Mouse (Mus musculus) CH12.LX (cell line): ENCODE measurements around the gene Tlcd1. TPM values are rescaled to one million over a fixed set of nuclear protein-coding genes. Genes with fewer than 3 reads are reported as not detected.

ENCODE experiments used
- DNase-seq: peaks from one replicate; pipeline ENCODE4 v3.0.0-alpha.2; 2013; ENCODE audit errors: extremely low read depth
- H3K27ac ChIP-seq: 2 replicates; pipeline ENCODE4 v1.5.1; 2012; ENCODE audit warnings: low read depth, mild to moderate bottlenecking, control low read depth, moderate library complexity; ENCODE audit not compliant: insufficient read depth
- H3K27me3 ChIP-seq: replicated peaks from 2 replicates; pipeline ENCODE3; 2012; ENCODE audit warnings: inconsistent platforms
- H3K36me3 ChIP-seq, 2 experiments: replicated peaks in 1 of 2; 2 replicates each; pipeline versions ENCODE3 to v1.6.1; 2012; ENCODE audit warnings: inconsistent platforms in 1 of 2, low read length in 1 of 2, mild to moderate bottlenecking in 1 of 2, mixed read lengths in 1 of 2, moderate library complexity in 1 of 2; ENCODE audit not compliant: control insufficient read depth in 1 of 2, insufficient read depth in 1 of 2
- H3K4me1 ChIP-seq, 2 experiments: 2 replicates each; pipeline ENCODE4 v1.6.1; 2012; ENCODE audit warnings: inconsistent platforms in 1 of 2, moderate library complexity in 1 of 2; ENCODE audit not compliant: insufficient read depth in 2 of 2, control insufficient read depth in 1 of 2
- H3K4me2 ChIP-seq: 2 replicates; pipeline ENCODE4 v1.6.1; 2012; ENCODE audit warnings: low read depth, mild to moderate bottlenecking, control low read depth; ENCODE audit not compliant: poor library complexity, insufficient read depth, severe bottlenecking
- H3K4me3 ChIP-seq, 3 experiments: fragments of 150-350 bp in 1 of 3; sonication (generic) in 1 of 3; replicated peaks in 1 of 3; 2 replicates each; pipeline versions ENCODE3 to v1.5.1; 2011 to 2012; ENCODE audit warnings: low read depth in 2 of 3, low read length in 2 of 3, mild to moderate bottlenecking in 2 of 3, moderate library complexity in 2 of 3, control low read depth in 1 of 3, improper control_type of control experiment in 1 of 3, inconsistent platforms in 1 of 3, mixed read lengths in 1 of 3; ENCODE audit not compliant: poor library complexity in 1 of 3
- H3K79me2 ChIP-seq: replicated peaks from 2 replicates; pipeline ENCODE4 v1.6.1; 2012; ENCODE audit warnings: mild to moderate bottlenecking, moderate library complexity; ENCODE audit not compliant: control insufficient read depth, poor library complexity, insufficient read depth, severe bottlenecking; ENCODE audit errors: extremely low read depth
- H3K9ac ChIP-seq: 2 replicates; pipeline ENCODE4 v1.6.1; 2012; ENCODE audit warnings: low read depth, mild to moderate bottlenecking, control low read depth, moderate library complexity; ENCODE audit not compliant: insufficient read depth
- H3K9me3 ChIP-seq: replicated peaks from 2 replicates; pipeline ENCODE3; 2012; ENCODE audit warnings: low read length, inconsistent platforms, mixed read lengths
- BHLHE40 ChIP-seq: IDR thresholded peaks from 2 replicates; pipeline ENCODE4 v1.6.1; 2011; ENCODE audit warnings: mild to moderate bottlenecking, low read depth, low read length, improper control_type of control experiment
- CHD1 ChIP-seq: IDR thresholded peaks from 2 replicates; pipeline ENCODE4 v1.6.1; 2012; ENCODE audit warnings: low read depth, low read length, improper control_type of control experiment, inconsistent platforms
- CHD2 ChIP-seq: IDR thresholded peaks from 2 replicates; pipeline ENCODE4 v1.6.1; 2011; ENCODE audit warnings: low read length, improper control_type of control experiment
- CTCF ChIP-seq, 2 experiments: IDR thresholded peaks in 1 of 2; conservative IDR thresholded peaks in 1 of 2; 2 replicates each; pipeline ENCODE4 v1.5.1; 2011 to 2012; ENCODE audit warnings: low read depth in 2 of 2, low read length in 2 of 2, improper control_type of control experiment in 1 of 2, inconsistent platforms in 1 of 2, mild to moderate bottlenecking in 1 of 2, moderate library complexity in 1 of 2
- E2F4 ChIP-seq: IDR thresholded peaks from 2 replicates; pipeline ENCODE4 v1.6.1; 2011; ENCODE audit warnings: low read depth, low read length, improper control_type of control experiment; ENCODE audit not compliant: insufficient replicate concordance
- ELF1 ChIP-seq: IDR thresholded peaks from 2 replicates; pipeline ENCODE4 v1.6.1; 2014; ENCODE audit warnings: low read depth, mild to moderate bottlenecking, inconsistent platforms, low read length, improper control_type of control experiment
- EP300 ChIP-seq: IDR thresholded peaks from 2 replicates; pipeline ENCODE4 v1.6.1; 2011; ENCODE audit warnings: low read length, improper control_type of control experiment
- ETS1 ChIP-seq: conservative IDR thresholded peaks from 2 replicates; pipeline ENCODE4 v1.6.1; 2012; ENCODE audit warnings: low read depth, mild to moderate bottlenecking, inconsistent platforms, low read length, improper control_type of control experiment, moderate library complexity
- GABPA ChIP-seq: IDR thresholded peaks from 2 replicates; pipeline ENCODE4 v1.6.1; 2012; ENCODE audit warnings: low read depth, low read length, improper control_type of control experiment, inconsistent platforms; ENCODE audit not compliant: insufficient replicate concordance
- HCFC1 ChIP-seq: IDR thresholded peaks from 2 replicates; pipeline ENCODE4 v1.6.1; 2012; ENCODE audit warnings: low read depth, mild to moderate bottlenecking, inconsistent platforms, low read length, improper control_type of control experiment
- JUN ChIP-seq: IDR thresholded peaks from 2 replicates; pipeline ENCODE4 v1.6.1; 2011; ENCODE audit warnings: low read depth, mild to moderate bottlenecking, low read length, improper control_type of control experiment, moderate library complexity; ENCODE audit not compliant: insufficient read depth
- JUND ChIP-seq: conservative IDR thresholded peaks from 2 replicates; pipeline ENCODE4 v1.6.1; 2011; ENCODE audit warnings: low read depth, low read length, improper control_type of control experiment
- MEF2A ChIP-seq: IDR thresholded peaks from 2 replicates; pipeline ENCODE4 v1.6.1; 2014; ENCODE audit warnings: low read depth, mild to moderate bottlenecking, inconsistent platforms, low read length, improper control_type of control experiment, borderline replicate concordance
- MYC ChIP-seq: IDR thresholded peaks from 2 replicates; pipeline ENCODE4 v1.6.1; 2011; ENCODE audit warnings: low read depth, mild to moderate bottlenecking, improper control_type of control experiment, low read length
- NELFE ChIP-seq: IDR thresholded peaks from 2 replicates; pipeline ENCODE4 v1.6.1; 2011; ENCODE audit warnings: low read depth, low read length, improper control_type of control experiment
- NRF1 ChIP-seq: IDR thresholded peaks from 2 replicates; pipeline ENCODE4 v1.6.1; 2014; ENCODE audit warnings: low read depth, mild to moderate bottlenecking, inconsistent platforms, low read length, improper control_type of control experiment, moderate library complexity
- PAX5 ChIP-seq: IDR thresholded peaks from 2 replicates; pipeline ENCODE4 v1.6.1; 2012; ENCODE audit warnings: low read length, inconsistent platforms, mixed read lengths
- POLR2AphosphoS2 ChIP-seq: IDR thresholded peaks from 2 replicates; pipeline ENCODE4 v1.6.1; 2011; ENCODE audit warnings: low read depth, low read length, improper control_type of control experiment
- RAD21 ChIP-seq: IDR thresholded peaks from 2 replicates; pipeline ENCODE4 v1.6.1; 2011; ENCODE audit warnings: low read depth, mild to moderate bottlenecking, low read length, improper control_type of control experiment, moderate library complexity
- RCOR1 ChIP-seq: conservative IDR thresholded peaks from 2 replicates; pipeline ENCODE4 v1.6.1; 2012; ENCODE audit warnings: low read depth, mild to moderate bottlenecking, inconsistent platforms, low read length, improper control_type of control experiment
- SIN3A ChIP-seq: IDR thresholded peaks from 2 replicates; pipeline ENCODE4 v1.6.1; 2012; ENCODE audit warnings: low read length, improper control_type of control experiment, inconsistent platforms
- SMC3 ChIP-seq: IDR thresholded peaks from 2 replicates; pipeline ENCODE4 v1.6.1; 2011; ENCODE audit warnings: low read depth, low read length, improper control_type of control experiment
- TBP ChIP-seq: conservative IDR thresholded peaks from 2 replicates; pipeline ENCODE4 v1.6.1; 2011; ENCODE audit warnings: low read depth, low read length, improper control_type of control experiment
- TCF12 ChIP-seq: IDR thresholded peaks from 2 replicates; pipeline ENCODE4 v1.6.1; 2014; ENCODE audit warnings: low read depth, mild to moderate bottlenecking, inconsistent platforms, low read length, improper control_type of control experiment
- ZKSCAN1 ChIP-seq: IDR thresholded peaks from 2 replicates; pipeline ENCODE4 v1.6.1; 2012; ENCODE audit warnings: low read depth, inconsistent platforms, low read length, improper control_type of control experiment, borderline replicate concordance
- dilution Hi-C: fragments of 300-500 bp; cut with MboI; formaldehyde crosslinking; loops from 2 replicates; pipeline ENCODE4 v1.14.3; 2020; ENCODE audit warnings: low sequenced_read_pairs; ENCODE audit not compliant: extremely low pct_unique_long_range_greater_than_20kb, extremely low pct_ligation_motif_present
- in situ Hi-C: fragments of 300-500 bp; cut with MboI; formaldehyde crosslinking; loops from 3 replicates; pipeline ENCODE4 v1.14.3; 2019; ENCODE audit warnings: low sequenced_read_pairs, low pct_ligation_motif_present, low pct_unique_long_range_greater_than_20kb, mixed read lengths
- polyA plus RNA-seq: library from polyadenylated mRNA; unstranded; fragments of >175 nt; gene quantifications from 2 replicates; pipeline ENCODE4 v1.2.1, GENCODE M21; 2012; ENCODE audit warnings: low read depth; ENCODE audit not compliant: insufficient read length
- total RNA-seq, 2 experiments: library from RNA; depleted of rRNA; stranded (reverse); fragments of 300-350 nt in 1 of 2; fragments of >200 nt in 1 of 2; gene quantifications; 2 replicates each; pipeline ENCODE4 v1.2.3; 2012 to 2014

Tlcd1 gene
- total and polyA plus RNA-seq, 3 experiments, result 15.6 to 20.3 (median 16.4) TPM

DNA sequence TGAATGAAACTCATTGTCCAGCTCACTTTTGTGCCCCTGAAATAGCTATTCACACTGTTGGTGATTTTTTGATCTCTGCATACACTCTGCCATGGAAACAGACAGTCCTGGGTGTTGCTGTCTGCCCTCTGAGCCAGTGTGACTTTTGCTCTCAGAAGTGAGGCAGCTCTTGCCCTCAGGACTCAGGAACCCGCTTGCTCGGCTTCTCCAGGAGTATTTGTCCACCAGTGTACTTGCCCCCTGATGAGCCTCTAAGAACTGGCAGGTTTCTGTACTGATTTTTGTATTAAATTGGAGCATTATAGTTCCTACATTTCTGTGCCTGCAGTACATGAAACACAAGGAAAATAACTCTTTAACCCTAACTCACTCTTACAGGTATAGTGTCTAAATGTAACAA lies 33.0 kb upstream of the Tlcd1 start:
- no peak overlapping the region for H3K27ac ChIP-seq
- no peak overlapping the region for H3K4me2 ChIP-seq
- no peaks in the 10 kb centered on the region for H3K9me3 ChIP-seq
- dilution Hi-C loops (no loop called here), in situ Hi-C loops (no loop called here)
- peaks cover 20% of the 10 kb centered on the region; the same call in 1 of the 2 replicates for H3K79me2 ChIP-seq
- no peak for DNase-seq
- peaks cover 28 to 86% of the 10 kb centered on the region in 2 experiments for H3K36me3 ChIP-seq
- H3K4me1 ChIP-seq, result peaks cover 17 to 46% of the 10 kb centered on the region in 2 experiments; a peak in 3 of 4 replicates
- no peak for TF ChIP-seq JUN
- TF ChIP-seq ELF1, result no peak
- TF ChIP-seq TBP, result no peak
- no peak for TF ChIP-seq CTCF (conservative IDR thresholded peaks at IDR 0.05 in 1 of 2, IDR thresholded peaks at IDR 0.05 in 1 of 2; ENCODE audit: low read depth in 2 of 2, low read length in 2 of 2)
- TF ChIP-seq E2F4, result no peak
- TF ChIP-seq PAX5, result no peak
- no peak for TF ChIP-seq RCOR1
- no peak for TF ChIP-seq NRF1
- H3K9ac ChIP-seq, result no peak overlapping the region
- H3K27me3 ChIP-seq, result no peaks in the 10 kb centered on the region
- no peak overlapping the region for H3K4me3 ChIP-seq

DNA sequence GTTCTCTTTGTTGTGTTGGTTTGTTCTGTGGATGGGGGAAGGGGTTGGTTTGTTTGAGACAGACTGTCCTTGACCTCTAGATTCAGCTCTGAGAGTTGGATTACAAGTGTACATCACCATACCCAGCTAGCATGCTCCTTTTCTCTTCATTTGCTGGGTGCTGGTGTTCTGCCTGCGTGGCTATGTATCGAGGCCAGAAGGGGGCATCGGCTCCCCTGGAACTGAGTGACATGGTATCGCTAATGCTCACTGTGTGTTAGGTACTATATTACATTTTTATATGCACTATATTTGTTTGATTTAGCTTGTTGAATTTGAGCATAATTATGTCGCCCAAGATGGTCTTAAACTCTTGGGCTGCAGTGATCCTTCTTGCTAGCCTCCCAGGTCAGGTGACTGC lies 30.3 kb upstream of the Tlcd1 start:
- Histone ChIP-seq H3K4me3 (no peak overlapping the region), H3K4me2 (no peak overlapping the region), H3K4me1 (peaks cover 17 to 46% of the 10 kb centered on the region in 2 experiments; a peak in 3 of 4 replicates), H3K27ac (no peak overlapping the region), H3K9ac (no peak overlapping the region), H3K9me3 (no peaks in the 10 kb centered on the region), H3K36me3 (peaks cover 49 to 95% of the 10 kb centered on the region in 2 experiments), H3K27me3 (no peaks in the 10 kb centered on the region), H3K79me2 (0 out of 2 replicates have a peak, but pooled peaks cover 3% of the 10 kb centered on the region)
- in situ Hi-C loops, result no loop called here
- TF ChIP-seq EP300 (no peak), SMC3 (peak; percentile 42), CHD2 (no peak), ZKSCAN1 (no peak), CHD1 (no peak), MYC (no peak), CTCF (conservative IDR thresholded peaks at IDR 0.05 in 1 of 2, IDR thresholded peaks at IDR 0.05 in 1 of 2; ENCODE audit: low read depth in 2 of 2, low read length in 2 of 2) (peak in 1 of 2 experiments; percentile 57; a peak in 2 of 4 replicates), ELF1 (no peak), MEF2A (no peak), POLR2AphosphoS2 (no peak), NELFE (no peak), JUND (no peak), BHLHE40 (no peak), GABPA (no peak), TCF12 (no peak), ETS1 (no peak), HCFC1 (no peak), PAX5 (no peak), RAD21 (peak; percentile 16), SIN3A (no peak)
- no peak for DNase-seq
- dilution Hi-C loops, result no loop called here
